Mouse (Mus musculus) limb, embryonic 14.5 days (tissue): Measurements from ENCODE around the gene Htra1. TPM values are rescaled to one million over a fixed set of nuclear protein-coding genes. Genes with fewer than 3 reads are reported as not detected.

ENCODE experiments used
- ATAC-seq: fragments of 200-750 bp; cut with Nextera tagmentation; 2 replicates; pipeline ENCODE4 v1.8.0; 2017; ENCODE audit warnings: low read depth, moderate number of reproducible peaks, moderate TSS enrichment; ENCODE audit not compliant: low FRiP score
- DNase-seq: peaks from one replicate; pipeline ENCODE4 v3.0.0-alpha.2; 2015; ENCODE audit warnings: low spot score
- H3K27ac ChIP-seq: fragments of 300-500 bp; sonication (generic); replicated peaks from 2 replicates; pipeline ENCODE4 v1.5.1; 2014; ENCODE audit warnings: low read depth, mild to moderate bottlenecking, low read length, moderate library complexity, mixed read lengths
- H3K27me3 ChIP-seq: fragments of 300-500 bp; sonication (generic); 2 replicates; pipeline ENCODE4 v1.6.1; 2014; ENCODE audit warnings: low read length, mixed read lengths; ENCODE audit not compliant: control insufficient read depth, insufficient read depth
- H3K36me3 ChIP-seq: fragments of 300-500 bp; sonication (generic); 2 replicates; pipeline ENCODE4 v1.6.1; 2014; ENCODE audit warnings: mild to moderate bottlenecking, low read length, moderate library complexity, mixed read lengths; ENCODE audit not compliant: control insufficient read depth, insufficient read depth
- H3K4me1 ChIP-seq: fragments of 300-500 bp; sonication (generic); 2 replicates; pipeline ENCODE4 v1.6.1; 2014; ENCODE audit warnings: antibody characterized with exemption, low read length, mixed read lengths; ENCODE audit not compliant: control insufficient read depth, insufficient read depth
- H3K4me2 ChIP-seq: fragments of 300-500 bp; sonication (generic); replicated peaks from 2 replicates; pipeline ENCODE4 v1.6.1; 2014; ENCODE audit warnings: low read depth, mild to moderate bottlenecking, low read length, moderate library complexity; ENCODE audit not compliant: severe bottlenecking
- H3K4me3 ChIP-seq: fragments of 300-500 bp; sonication (generic); replicated peaks from 2 replicates; pipeline ENCODE4 v1.5.1; 2014; ENCODE audit warnings: low read length
- H3K9ac ChIP-seq: fragments of 300-500 bp; sonication (generic); 2 replicates; pipeline ENCODE4 v1.6.1; 2014; ENCODE audit warnings: mild to moderate bottlenecking, low read depth, low read length, moderate library complexity; ENCODE audit not compliant: severe bottlenecking
- H3K9me3 ChIP-seq: fragments of 300-500 bp; sonication (generic); 2 replicates; pipeline ENCODE4 v1.6.1; 2016; ENCODE audit warnings: low read length; ENCODE audit not compliant: control insufficient read depth
- POLR2A ChIP-seq: fragments of 200-500 bp; IDR thresholded peaks from 2 replicates; pipeline ENCODE4 v1.8.0; 2012; ENCODE audit warnings: inconsistent platforms, mild to moderate bottlenecking, moderate library complexity, borderline replicate concordance; ENCODE audit not compliant: insufficient read depth, insufficient read length; ENCODE audit errors: extremely low read depth
- WGBS: fragments of 180-500 bp; shearing (Covaris S2); extraction: QIAGEN DNeasy Blood & Tissue Kit; methylation state at CpG from one replicate; pipeline ENCODE4 v1.1.7; 2014; 5-methylcytosine and 5-hydroxymethylcytosine counted together
- polyA plus RNA-seq, 2 experiments: library from polyadenylated mRNA; depleted of rRNA in 1 of 2; stranded (reverse) in 1 of 2; unstranded in 1 of 2; fragments of >200 nt; fragmentation: Nextera tagmentation in 1 of 2; extraction: Ambion mirVana in 1 of 2; gene quantifications; 2 replicates each; pipeline versions ENCODE4 v1.2.1 to v1.2.3; 2012 to 2014

Gene Htra1
- polyA plus RNA-seq, 2 experiments = 124 to 233 TPM

DNA sequence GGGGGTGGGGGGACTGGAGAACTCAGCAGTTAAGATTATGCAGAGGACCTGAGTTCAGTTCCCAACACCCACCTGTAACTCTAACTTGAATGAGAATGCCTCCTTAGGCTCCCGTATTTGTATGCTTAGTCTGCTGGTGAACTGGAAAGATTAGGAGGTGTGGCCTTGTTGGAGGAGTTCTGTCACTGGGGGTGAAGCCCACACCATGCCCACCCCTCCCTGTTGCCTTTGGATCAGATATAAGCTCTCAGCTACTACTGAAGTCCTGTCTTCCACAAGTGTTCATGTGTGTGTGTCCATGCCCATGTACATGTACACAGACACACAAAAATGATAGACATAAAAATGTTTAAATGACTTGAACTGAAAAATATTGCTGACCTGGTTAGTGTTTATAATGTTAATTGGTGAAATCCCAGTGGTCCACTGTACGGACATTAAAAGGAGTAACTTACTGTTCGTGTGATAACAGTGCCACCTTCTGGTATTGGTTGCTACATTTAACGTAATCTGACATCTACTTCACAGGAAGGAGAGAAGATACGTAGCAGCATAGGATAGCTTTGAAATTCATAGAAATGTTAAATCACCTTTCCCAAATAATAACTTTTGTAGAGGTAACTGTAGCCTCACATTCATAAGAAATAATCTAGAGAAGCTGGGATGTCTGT lies 21.1 kb upstream of the Htra1 start:
- peak; percentile 61 for DNase-seq
- WGBS = 58% methylated on average over 5 of the region's 5 CpGs
- no peaks in the 10 kb centered on the region for H3K9me3 ChIP-seq

DNA sequence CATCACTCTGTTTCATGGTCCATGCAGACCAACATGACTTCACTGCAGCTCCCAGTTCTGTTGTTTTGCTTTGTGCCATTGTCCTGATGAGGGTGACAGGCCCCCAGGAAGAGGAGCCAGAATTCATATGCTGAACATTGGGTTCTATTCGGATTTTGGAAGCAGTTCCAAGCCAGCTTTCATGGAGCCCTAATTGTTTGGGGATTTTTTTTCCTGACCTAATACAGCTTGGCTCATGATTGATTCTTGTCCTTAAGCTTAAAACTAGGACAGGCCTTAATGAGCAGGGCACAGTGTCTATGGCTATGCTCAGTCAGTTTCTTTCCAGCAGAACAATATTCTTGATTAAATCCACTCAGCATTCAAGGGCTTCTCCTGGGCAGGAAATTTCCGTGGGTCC lies 17.7 kb upstream of the Htra1 start:
- Histone ChIP-seq H3K4me2 (no peak overlapping the region), H3K27ac (no peak overlapping the region), H3K4me3 (no peak overlapping the region), H3K9me3 (no peaks in the 10 kb centered on the region), H3K27me3 (no peaks in the 10 kb centered on the region), H3K4me1 (no peaks in the 10 kb centered on the region), H3K36me3 (peaks cover 5% of the 10 kb centered on the region; the same call in 1 of the 2 replicates), H3K9ac (no peak overlapping the region)
- ATAC-seq (no peak), DNase-seq (no peak)
- no peak for TF ChIP-seq POLR2A
- whole genome bisulfite sequencing = 66% methylated on average over 2 of the region's 2 CpGs

More for the DNA sequence above, 21.1 kb upstream of the Htra1 start:
- Histone ChIP-seq H3K27me3 (no peaks in the 10 kb centered on the region), H3K9ac (no peak overlapping the region), H3K4me1 (no peaks in the 10 kb centered on the region), H3K4me3 (no peak overlapping the region), H3K27ac (no peak overlapping the region), H3K36me3 (peaks cover 16% of the 10 kb centered on the region), H3K4me2 (no peak overlapping the region)
- no peak for TF ChIP-seq POLR2A
- ATAC-seq = no peak

DNA sequence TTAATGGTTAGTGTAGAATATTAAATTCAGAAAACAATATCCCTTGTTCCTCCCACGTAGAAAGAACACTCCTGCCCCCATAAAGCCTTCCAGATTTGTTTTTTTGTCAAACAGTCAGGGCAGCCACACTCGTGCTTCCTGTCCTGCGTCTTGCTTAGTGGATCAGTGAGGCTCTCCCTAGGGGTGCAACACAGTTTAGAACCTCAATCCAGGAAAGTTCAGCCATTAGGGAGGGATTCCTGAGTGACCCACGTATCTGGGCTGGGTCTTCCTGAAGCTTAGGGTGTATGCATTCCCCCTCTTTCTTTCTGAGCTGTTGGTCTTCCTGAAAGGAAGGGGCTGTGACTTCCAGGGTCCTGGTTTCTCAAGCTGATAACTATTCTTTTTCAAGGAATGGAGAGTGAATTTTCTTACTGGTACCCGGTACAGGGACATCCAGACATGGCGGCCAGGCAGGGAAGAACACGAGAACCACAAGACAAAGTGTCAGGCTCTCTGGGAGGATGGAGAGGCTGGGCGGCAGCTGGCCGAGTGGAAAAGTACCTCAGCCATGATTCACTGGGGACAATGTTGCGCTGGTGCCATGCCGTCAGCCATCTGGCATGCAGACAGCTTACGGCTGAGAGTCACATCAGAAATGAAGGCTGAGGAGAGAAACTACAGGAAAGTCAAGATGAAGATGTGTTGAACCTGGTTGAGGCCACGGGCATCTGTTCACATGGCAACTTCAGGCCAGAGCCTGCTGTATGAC lies 12.8 kb upstream of the Htra1 start:
- TF ChIP-seq POLR2A = no peak
- no peak overlapping the region for H3K4me3 ChIP-seq
- WGBS = 69% methylated on average over 13 of the region's 13 CpGs
- DNase-seq (no peak), ATAC-seq (no peak)
- H3K4me2 ChIP-seq = no peak overlapping the region
- H3K9ac ChIP-seq = no peak overlapping the region
- H3K27ac ChIP-seq = no peak overlapping the region
- H3K27me3 ChIP-seq = no peaks in the 10 kb centered on the region
- no peaks in the 10 kb centered on the region for H3K36me3 ChIP-seq
- no peaks in the 10 kb centered on the region for H3K9me3 ChIP-seq
- no peaks in the 10 kb centered on the region for H3K4me1 ChIP-seq

DNA sequence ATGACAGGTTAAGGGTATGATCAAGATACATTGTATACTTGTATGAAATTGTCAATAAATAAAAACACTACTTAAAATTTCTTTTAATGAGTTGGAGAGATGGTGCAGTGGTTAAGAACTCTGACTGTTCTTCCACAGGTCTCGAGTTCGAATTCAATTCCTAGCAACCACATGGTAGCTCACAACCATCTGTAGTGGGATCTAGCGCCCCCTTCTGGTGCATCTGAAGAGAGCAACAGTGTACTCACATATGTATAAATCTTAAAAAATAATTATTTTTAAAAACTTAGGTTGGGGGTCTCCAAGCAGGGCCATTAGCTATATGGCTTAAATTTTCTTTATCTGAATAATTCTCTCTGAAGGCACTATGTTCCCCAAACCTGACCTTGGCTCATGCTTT lies 5.5 kb upstream of the Htra1 start:
- no peak overlapping the region for H3K4me2 ChIP-seq
- peaks cover 20% of the 10 kb centered on the region for H3K27me3 ChIP-seq
- WGBS = 67% methylated on average over 3 of the region's 3 CpGs
- no peak overlapping the region for H3K27ac ChIP-seq
- peaks cover 3% of the 10 kb centered on the region; the same call in 1 of the 2 replicates for H3K4me1 ChIP-seq
- ATAC-seq = no peak
- no peak for DNase-seq
- no peaks in the 10 kb centered on the region for H3K9me3 ChIP-seq
- H3K36me3 ChIP-seq = no peaks in the 10 kb centered on the region
- H3K9ac ChIP-seq = no peak overlapping the region
- no peak for TF ChIP-seq POLR2A
- no peak overlapping the region for H3K4me3 ChIP-seq

DNA sequence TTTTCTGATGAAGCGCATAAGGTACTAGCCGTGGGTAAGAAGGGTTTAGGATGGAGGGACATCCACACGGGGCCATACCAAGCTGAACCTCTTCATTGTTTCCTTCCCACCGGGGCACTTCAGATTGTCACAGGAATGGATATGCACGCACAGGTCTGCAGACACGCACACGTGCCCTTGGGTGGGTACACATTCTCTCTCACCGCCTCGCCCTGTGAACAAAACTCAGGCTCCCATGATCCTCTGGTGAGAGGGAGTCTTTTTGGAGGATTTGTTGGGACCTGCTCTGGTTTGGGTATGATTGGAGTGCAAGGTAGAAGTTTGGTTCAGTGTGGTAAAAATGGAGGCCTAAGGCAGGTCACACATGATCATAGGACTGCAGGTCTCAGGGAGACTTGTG lies 3.0 kb upstream of the Htra1 start:
- H3K36me3 ChIP-seq = no peaks in the 10 kb centered on the region
- ATAC-seq (no peak), DNase-seq (no peak)
- 84% methylated on average over 9 of the region's 9 CpGs for WGBS
- H3K9ac ChIP-seq = no peak overlapping the region
- H3K4me2 ChIP-seq = no peak overlapping the region
- H3K27me3 ChIP-seq = peaks cover 45% of the 10 kb centered on the region
- H3K4me3 ChIP-seq = no peak overlapping the region
- H3K4me1 ChIP-seq = peaks cover 7% of the 10 kb centered on the region; the same call in 1 of the 2 replicates
- no peaks in the 10 kb centered on the region for H3K9me3 ChIP-seq
- H3K27ac ChIP-seq = no peak overlapping the region
- no peak for TF ChIP-seq POLR2A
